Mouse (Mus musculus) liver, embryonic 14.5 days (tissue): ENCODE measurements around the gene Fgfr2.

Experiments used
- CTCF ChIP-seq: IDR thresholded peaks from 2 replicates; pipeline ENCODE4 v1.5.1; 2016; ENCODE audit warnings: antibody characterized with exemption, low read depth, control low read depth
- EP300 ChIP-seq: IDR thresholded peaks from 2 replicates; pipeline ENCODE4 v1.6.1; 2016; ENCODE audit warnings: antibody characterized with exemption, low read depth

GRCm38 (mm10) chr7:131552781-131553180, 1570.4 kb downstream of the Fgfr2 start:
- TF ChIP-seq CTCF = no peak
- no peak for TF ChIP-seq EP300
